Mouse (Mus musculus): ENCODE results near the gene Lingo1. TPM values are rescaled to one million over a fixed set of nuclear protein-coding genes. Genes with fewer than 3 reads are reported as not detected.

Lingo1 gene
- polyA plus RNA-seq, 1 experiment from 2014 or later = 0.75 TPM

DNA sequence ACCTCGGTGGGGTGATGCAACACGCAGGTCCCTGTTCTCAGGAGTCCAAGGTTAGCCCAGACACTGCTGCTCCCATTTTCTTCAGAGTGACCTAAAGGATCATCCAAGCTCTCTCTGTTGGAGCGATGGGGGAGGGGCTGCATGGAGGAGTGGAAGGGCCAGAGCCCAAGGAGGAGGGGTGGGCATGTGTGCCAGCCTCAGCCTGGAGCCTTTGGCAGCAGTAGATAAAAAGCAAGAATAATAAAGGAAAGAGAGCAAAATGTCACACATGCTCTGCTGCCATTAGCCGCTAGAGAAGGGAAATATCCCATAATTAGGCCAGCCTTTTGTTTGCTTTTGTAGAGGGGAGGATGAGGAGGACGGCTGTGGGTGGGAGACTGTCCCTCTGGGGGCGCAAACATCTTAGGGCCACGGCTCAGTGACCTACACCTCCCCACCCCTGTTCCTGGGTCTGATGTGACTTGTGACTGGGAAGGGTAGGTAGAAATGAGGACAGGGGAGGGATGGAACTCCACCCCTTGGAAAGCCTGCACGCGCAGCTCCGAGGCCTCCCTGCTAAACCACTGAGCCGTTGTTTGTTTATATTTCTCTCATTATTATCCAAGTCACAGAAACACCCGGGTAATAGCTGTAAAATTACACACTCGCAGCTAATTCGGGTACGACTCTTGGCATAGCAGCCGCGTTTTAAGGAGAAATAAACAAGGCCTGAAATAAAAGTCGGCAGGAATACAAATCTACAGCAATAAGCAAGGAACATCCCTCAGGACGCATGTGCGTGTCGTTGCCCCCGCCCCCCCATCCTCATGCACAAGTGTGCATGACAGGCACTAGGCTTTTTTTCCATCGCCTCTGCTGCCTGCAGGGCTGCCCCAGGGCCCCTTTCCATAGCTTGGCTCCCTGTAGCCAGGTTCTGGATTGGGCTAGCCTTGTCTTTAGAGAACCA is 223.5 kb downstream of the Lingo1 start:
- no peak for ATAC-seq
- Histone ChIP-seq H3K9ac (no peak overlapping the region), H3K4me3 (no peak overlapping the region), H3K4me2 (no peak overlapping the region; the same call in 1 of the 2 replicates), H3K4me1 (no peaks in the 10 kb centered on the region), H3K9me3 (replicated peaks) (no peaks in the 10 kb centered on the region), H3K27ac (no peak overlapping the region), H3K27me3 (replicated peaks) (0 out of 2 replicates have a peak, but pooled peaks cover 3% of the 10 kb centered on the region), H3K36me3 (no peaks in the 10 kb centered on the region)
- 66% methylated on average over 23 of the region's 23 CpGs for WGBS (ENCODE audit: insufficient replicate concordance)

Other genes starting within 250 kb of the Lingo1 start
- gene Odf3l1, start 68.2 kb upstream of the Lingo1 start, polyA plus RNA-seq (2016; fragmentation: Nextera tagmentation; extraction: Ambion mirVana) = not detected in 2 replicates
- 0.62 and 0.63 TPM in 2 replicates for gene Cspg4, start 68.6 kb upstream of the Lingo1 start, polyA plus RNA-seq (2016; fragmentation: Nextera tagmentation; extraction: Ambion mirVana)
- gene Snx33, start 131.9 kb upstream of the Lingo1 start, polyA plus RNA-seq (2016; fragmentation: Nextera tagmentation; extraction: Ambion mirVana) = 1.8 and 2.2 TPM in 2 replicates
- 71.1 and 76.1 TPM in 2 replicates for gene Imp3, start 141.0 kb upstream of the Lingo1 start, polyA plus RNA-seq (2016; fragmentation: Nextera tagmentation; extraction: Ambion mirVana)
- gene Snupn, start 154.4 kb upstream of the Lingo1 start, polyA plus RNA-seq (2016; fragmentation: Nextera tagmentation; extraction: Ambion mirVana) = 13.2 and 13.6 TPM in 2 replicates
- gene Ptpn9, start 198.5 kb upstream of the Lingo1 start, polyA plus RNA-seq (2016; fragmentation: Nextera tagmentation; extraction: Ambion mirVana) = 7.4 and 8.0 TPM in 2 replicates